Mouse (Mus musculus) testis, adult 2 months (tissue): Measurements from ENCODE around the gene Acbd3.

Experiments used
- CTCF ChIP-seq: fragments of 200-500 bp; IDR thresholded peaks from 2 replicates; pipeline ENCODE4 v1.5.1; 2012; ENCODE audit warnings: low read depth, mild to moderate bottlenecking, inconsistent platforms, low read length, moderate library complexity; ENCODE audit not compliant: control insufficient read depth, insufficient read depth, insufficient replicate concordance
- POLR2A ChIP-seq: fragments of 200-500 bp; IDR thresholded peaks from 2 replicates; pipeline ENCODE4 v1.6.1; 2012; ENCODE audit warnings: low read depth, mild to moderate bottlenecking, inconsistent platforms, low read length, moderate library complexity; ENCODE audit not compliant: control insufficient read depth

GRCm38 (mm10) chr1:180775849-180776493 is 50.1 kb downstream of the Acbd3 start:
- TF ChIP-seq CTCF (no peak), POLR2A (no peak)
